Mouse (Mus musculus) c-Kit-positive CD71-positive TER-119-negative erythroid progenitor cells, embryonic 14.5 days (primary cell): Measurements from ENCODE around the gene Sptbn2.

ENCODE experiments used
- DNase-seq: peaks from one replicate; pipeline ENCODE4 v3.0.0-alpha.2; 2013; ENCODE audit warnings: low read depth

Gene Sptbn2

DNA sequence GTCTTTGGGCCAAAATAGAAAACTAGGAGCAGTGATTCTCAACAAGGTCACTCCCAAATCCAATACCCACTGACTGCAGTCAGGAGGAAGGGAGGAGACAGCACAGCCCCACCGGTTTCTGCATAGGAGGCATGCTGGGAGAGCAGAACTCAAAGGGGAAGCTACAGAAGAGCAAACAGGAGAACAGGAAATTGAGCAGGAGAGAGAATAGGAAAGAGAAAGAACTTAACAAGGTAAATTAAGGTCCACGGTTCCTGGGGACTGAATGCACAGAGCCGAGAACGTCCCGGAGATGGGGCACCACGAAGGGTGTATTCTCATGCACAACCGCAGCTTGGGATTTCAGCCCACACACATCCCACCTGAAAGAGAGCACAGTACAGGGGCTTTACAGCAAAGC is 74.2 kb downstream of the Sptbn2 start:
- DNase-seq, result no peak

GRCm38 (mm10) chr19:4786313-4786712 is 75.3 kb downstream of the Sptbn2 start:
- no peak for DNase-seq

DNA sequence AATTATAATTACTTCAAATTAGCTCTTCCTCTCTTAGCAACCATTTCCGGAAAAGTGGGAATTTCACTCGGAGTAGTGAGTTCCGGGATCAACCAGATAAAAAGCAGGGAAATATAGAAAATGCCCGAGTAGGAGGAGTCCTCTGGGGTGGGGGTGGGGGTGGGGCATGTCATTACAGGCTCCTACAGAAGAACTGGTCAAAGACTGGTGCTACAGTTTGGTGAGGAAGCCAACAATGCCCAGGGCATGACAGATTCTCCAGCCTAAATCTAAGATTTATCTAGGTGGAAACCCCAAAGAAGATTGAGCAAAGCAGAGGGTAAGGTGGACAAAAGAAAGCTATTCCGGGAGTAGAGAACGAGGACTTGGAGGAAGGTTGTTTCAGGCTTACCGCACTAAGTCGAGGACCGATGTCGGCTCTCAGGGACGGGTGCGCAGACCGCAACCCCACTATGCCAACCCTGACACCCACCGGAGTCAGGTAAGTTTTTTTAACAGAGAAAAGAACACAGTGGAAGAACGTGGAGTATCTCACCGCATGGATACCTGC is 82.4 kb downstream of the Sptbn2 start:
- no peak for DNase-seq

DNA sequence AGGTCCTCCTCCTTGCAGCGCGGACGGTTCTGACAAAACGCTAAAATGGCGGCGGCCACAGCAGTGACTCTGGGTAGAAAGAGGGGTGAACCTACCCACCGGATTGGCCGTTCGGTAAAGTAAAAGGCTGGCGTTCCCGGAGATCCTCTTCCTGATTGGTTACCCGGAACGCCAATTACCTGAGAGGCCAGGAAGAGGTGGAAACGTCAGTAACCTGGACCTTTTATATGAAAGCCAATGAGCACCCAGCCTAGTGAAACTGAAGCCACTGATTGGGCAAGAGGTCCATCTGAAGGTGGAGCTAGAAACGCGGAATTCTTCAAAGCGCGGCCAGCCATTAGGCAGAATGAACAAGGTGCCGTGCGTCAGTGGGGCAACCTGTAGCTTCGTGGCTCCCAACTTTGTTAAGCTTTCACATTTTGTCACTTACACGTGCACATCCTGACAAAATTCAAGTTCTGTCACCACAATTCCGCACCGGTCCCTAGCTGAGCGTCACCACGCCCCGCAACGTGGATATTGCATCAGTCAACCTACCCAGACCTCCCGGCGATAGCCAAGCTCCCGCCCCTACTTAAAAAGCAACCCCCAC is 83.0 kb downstream of the Sptbn2 start, which contains the start of gene Rbm4:
Gene Rbm4 (minus strand): TSS at position 71 of the 592 bp plus-strand sequence.
- peak; percentile 100 for DNase-seq

GRCm38 (mm10) chr19:4795929-4796328 is 85.0 kb downstream of the Sptbn2 start:
- DNase-seq, result no peak

DNA sequence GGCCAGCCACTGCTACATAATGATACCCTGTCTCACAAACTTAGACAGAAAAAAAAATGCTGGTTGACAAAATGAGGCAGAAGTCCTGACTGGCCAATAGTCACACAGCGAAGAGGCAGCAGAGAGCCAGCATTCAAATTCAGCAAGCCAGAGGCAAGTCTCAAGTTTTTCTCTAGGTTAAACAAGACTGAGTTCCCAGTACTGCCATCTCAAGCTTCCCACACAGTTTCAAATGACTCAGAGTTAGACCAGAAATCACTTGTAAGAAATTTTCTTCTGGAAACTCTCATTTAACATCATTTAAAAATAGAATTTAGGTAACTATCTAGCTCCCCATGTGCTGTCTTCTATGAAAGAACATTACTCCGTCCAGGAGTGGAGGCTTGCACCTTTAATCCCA is 86.9 kb downstream of the Sptbn2 start:
- DNase-seq, result no peak

- no peak for DNase-seq
Observed at GRCm38 (mm10) chr19:4799083-4799482, 88.1 kb downstream of the Sptbn2 start.
